10 mouse cellular contexts compared by ENCODE assay signal in genomic region chr14:14704651-14705050, GRCm38 (mm10). TPM values are rescaled to one million over a fixed set of nuclear protein-coding genes. Genes with fewer than 3 reads are reported as not detected.
DNase-seq lines count a peak whose midpoint lies in the region; ATAC-seq and TF ChIP-seq lines count a peak whose summit lies in the region.
"Had no signal": no experiment of that assay in that cellular context is flagged by ENCODE, and none has a peak within 500 bp of the region (broad histone marks: within the 10 kb centered on the region; RNA-seq: fewer than 3 reads in every experiment).

No protein-coding gene starts in this region.

- DNase-seq in kidney, adult 8-10 months, result no peak
- no peak for DNase-seq in embryonic facial prominence, embryonic 14.5 days (ENCODE audit: low spot score)
- no peak for DNase-seq in intestine, embryonic 14.5 days (ENCODE audit: low spot score)
- no peak for DNase-seq in midbrain, postnatal 0 days (ENCODE audit: low spot score)
- DNase-seq in ovary, adult 18-20 months (ENCODE audit: low spot score), result no peak
- no peak for DNase-seq in adrenal gland, postnatal 36 days
- DNase-seq: layer of hippocampus, adult 9-11 months had no signal

- no peaks in the 10 kb centered on the region for H3K9me3 ChIP-seq in kidney, embryonic 16.5 days (ENCODE audit: low read length)
- no peaks in the 10 kb centered on the region for H3K9me3 ChIP-seq in embryonic facial prominence, embryonic 14.5 days (ENCODE audit: control insufficient read depth, low read length)
- no peaks in the 10 kb centered on the region for H3K9me3 ChIP-seq in intestine, embryonic 14.5 days (ENCODE audit: control insufficient read depth, low read length)
- H3K9me3 ChIP-seq in midbrain, postnatal 0 days (ENCODE audit: low read length), result no peaks in the 10 kb centered on the region
- H3K9me3 ChIP-seq: G1E had no signal

- H3K4me2 ChIP-seq in kidney, embryonic 16.5 days (replicated peaks; ENCODE audit: low read depth, low read length), result peak overlapping the region; percentile 59
- peak overlapping the region; percentile 64 for H3K4me2 ChIP-seq in embryonic facial prominence, embryonic 14.5 days (ENCODE audit: low read depth, low read length)
- H3K4me2 ChIP-seq in intestine, embryonic 14.5 days (ENCODE audit: low read length), result peak overlapping the region; percentile 67
- peak overlapping the region; percentile 59 for H3K4me2 ChIP-seq in midbrain, postnatal 0 days (ENCODE audit: low read depth, low read length, poor library complexity, severe bottlenecking)

- H3K27me3 ChIP-seq in kidney, embryonic 16.5 days (ENCODE audit: insufficient read depth, low read length), result no peaks in the 10 kb centered on the region
- H3K27me3 ChIP-seq in embryonic facial prominence, embryonic 14.5 days (replicated peaks; ENCODE audit: control insufficient read depth, insufficient read depth, low read length), result no peaks in the 10 kb centered on the region
- H3K27me3 ChIP-seq in intestine, embryonic 14.5 days (replicated peaks; ENCODE audit: control insufficient read depth, insufficient read depth, low read length), result no peaks in the 10 kb centered on the region
- no peaks in the 10 kb centered on the region for H3K27me3 ChIP-seq in midbrain, postnatal 0 days (ENCODE audit: insufficient read depth, low read length)

- 65% methylated on average over 2 of the region's 2 CpGs for WGBS in kidney, embryonic 16.5 days
- 74% methylated on average over 2 of the region's 2 CpGs for WGBS in embryonic facial prominence, embryonic 14.5 days
- WGBS in intestine, embryonic 14.5 days, result 83% methylated on average over 2 of the region's 2 CpGs
- 74% methylated on average over 2 of the region's 2 CpGs for WGBS in midbrain, postnatal 0 days

- no peak for ATAC-seq in kidney, embryonic 16.5 days (ENCODE audit: low FRiP score, low TSS enrichment)
- ATAC-seq in embryonic facial prominence, embryonic 14.5 days (ENCODE audit: low read depth), result no peak
- ATAC-seq in intestine, embryonic 14.5 days (replicated peaks; ENCODE audit: low FRiP score, low TSS enrichment, low read depth), result no peak
- no peak for ATAC-seq in midbrain, postnatal 0 days (ENCODE audit: low FRiP score)
- no peak for ATAC-seq in activated CD4-positive, CD25-positive, alpha-beta regulatory T cell, adult 4 months

- peaks cover 5% of the 10 kb centered on the region; the same call in 1 of the 2 replicates for H3K36me3 ChIP-seq in kidney, embryonic 16.5 days (ENCODE audit: insufficient read depth, low read length)
- H3K36me3 ChIP-seq in embryonic facial prominence, embryonic 14.5 days (ENCODE audit: control insufficient read depth, insufficient read depth, low read length), result peaks cover 5% of the 10 kb centered on the region; the same call in 1 of the 2 replicates
- H3K36me3 ChIP-seq in intestine, embryonic 14.5 days (ENCODE audit: control insufficient read depth, insufficient read depth, low read length), result no peaks in the 10 kb centered on the region
- H3K36me3 ChIP-seq in midbrain, postnatal 0 days (ENCODE audit: insufficient read depth, low read length), result no peaks in the 10 kb centered on the region

- no peak for TF ChIP-seq CTCF in midbrain, postnatal 0 days (IDR thresholded peaks at IDR 0.05)

- no peak overlapping the region; the same call in 1 of the 2 replicates for H3K9ac ChIP-seq in kidney, embryonic 16.5 days (replicated peaks; ENCODE audit: low read length)
- H3K9ac ChIP-seq in embryonic facial prominence, embryonic 14.5 days (ENCODE audit: low read depth, low read length), result peak overlapping the region; percentile 97; the same call in 1 of the 2 replicates
- H3K9ac ChIP-seq in intestine, embryonic 14.5 days (ENCODE audit: low read length), result no peak overlapping the region
- H3K9ac ChIP-seq in midbrain, postnatal 0 days (replicated peaks; ENCODE audit: low read length, poor library complexity, severe bottlenecking), result no peak overlapping the region

- peaks cover 12% of the 10 kb centered on the region for H3K4me1 ChIP-seq in kidney, embryonic 16.5 days (ENCODE audit: insufficient read depth, low read length)
- peaks cover 8% of the 10 kb centered on the region for H3K4me1 ChIP-seq in embryonic facial prominence, embryonic 14.5 days (ENCODE audit: control insufficient read depth, insufficient read depth, low read length)
- peaks cover 11% of the 10 kb centered on the region for H3K4me1 ChIP-seq in intestine, embryonic 14.5 days (replicated peaks; ENCODE audit: control insufficient read depth, insufficient read depth, low read length)
- H3K4me1 ChIP-seq in midbrain, postnatal 0 days (ENCODE audit: insufficient read depth, low read length), result peaks cover 10% of the 10 kb centered on the region

- peak overlapping the region; percentile 82 for H3K4me3 ChIP-seq in kidney, embryonic 16.5 days (ENCODE audit: low read length)
- peak overlapping the region; percentile 86 for H3K4me3 ChIP-seq in embryonic facial prominence, embryonic 14.5 days (ENCODE audit: low read depth, low read length)
- peak overlapping the region; percentile 87 for H3K4me3 ChIP-seq in intestine, embryonic 14.5 days (ENCODE audit: low read depth, low read length)
- peak overlapping the region; percentile 92 for H3K4me3 ChIP-seq in midbrain, postnatal 0 days (ENCODE audit: low read depth, low read length)

- H3K27ac ChIP-seq in kidney, embryonic 16.5 days (ENCODE audit: low read length), result no peak overlapping the region
- no peak overlapping the region for H3K27ac ChIP-seq in embryonic facial prominence, embryonic 14.5 days (replicated peaks; ENCODE audit: low read depth, low read length)
- no peak overlapping the region for H3K27ac ChIP-seq in intestine, embryonic 14.5 days (ENCODE audit: low read depth)
- no peak overlapping the region for H3K27ac ChIP-seq in midbrain, postnatal 0 days (ENCODE audit: low read depth, low read length)

RNA-seq across cellular contexts. Expression of gene Slc4a7, which starts 2.6 kb away (rescaled TPM):
- 13.3 and 17.0 TPM in 2 replicates for polyA plus RNA-seq in kidney, embryonic 16.5 days (2015; fragmentation: Nextera tagmentation; extraction: Ambion mirVana)
- polyA plus RNA-seq in embryonic facial prominence, embryonic 14.5 days (2014; fragmentation: Nextera tagmentation; extraction: Ambion mirVana), result 10.7 and 13.9 TPM in 2 replicates
- 18.6 and 19.3 TPM in 2 replicates for polyA plus RNA-seq in intestine, embryonic 14.5 days (2014; fragmentation: Nextera tagmentation; extraction: Ambion mirVana)
- 48.0 and 51.5 TPM in 2 replicates for total RNA-seq in midbrain, postnatal 0 days (2014; rRNA removed)
- 17.4 and 20.7 TPM in 2 replicates for polyA plus RNA-seq in midbrain, postnatal 0 days (2015; fragmentation: Nextera tagmentation; extraction: Ambion mirVana)
- 10 to 100 TPM; 31.5 to 38.2 TPM for polyA plus RNA-seq in activated CD4-positive, CD25-positive, alpha-beta regulatory T cell, adult 4 months (2017; shearing (Covaris generic))
- 10 to 100 TPM; 20.0 to 34.6 TPM for total RNA-seq in adrenal gland, postnatal 36 days (2021)
